Mouse (Mus musculus): ENCODE measurements at regions not wholly inside any gene's neighbourhood (a gene's known extent, or its start where the extent isn't known, plus 50 kb on each side); places are given as distances from the start of the nearest gene placed in this dataset.

- TF ChIP-seq CTCF (IDR thresholded peaks at IDR 0.05; ENCODE audit: borderline replicate concordance, extremely low read depth, insufficient read depth, insufficient read length), result no peak
- TF ChIP-seq POLR2A (IDR thresholded peaks at IDR 0.05; ENCODE audit: borderline replicate concordance, extremely low read depth, insufficient read depth, insufficient read length, poor library complexity, severe bottlenecking), result no peak
Measured at GRCm38 (mm10) chr4:99545742-99546141, 110.4 kb upstream of the Foxd3 start.

Data from brain, embryonic 14.5 days (tissue).